Mouse (Mus musculus) myocyte (in vitro differentiated cells): ENCODE data around the gene Glt28d2. TPM values are rescaled to one million over a fixed set of nuclear protein-coding genes. Genes with fewer than 3 reads are reported as not detected.
A peak's percentile ranks its signal among the peaks of the same experiment; 100 is the strongest.

ENCODE experiments used
- H3K27me3 ChIP-seq: one replicate; pipeline ENCODE4 v1.6.1; 2011; ENCODE audit not compliant: control insufficient read depth, insufficient read depth, insufficient read length
- H3K36me3 ChIP-seq: one replicate; pipeline ENCODE4 v1.6.1; 2011; ENCODE audit not compliant: control insufficient read depth, insufficient read depth
- H3K4me2 ChIP-seq: one replicate; pipeline ENCODE4 v1.6.1; 2011; ENCODE audit warnings: low read depth, control low read depth
- H3K4me3 ChIP-seq: one replicate; pipeline ENCODE4 v1.5.1; 2011; ENCODE audit warnings: mild to moderate bottlenecking, control low read depth, moderate library complexity
- H3K79me2 ChIP-seq: one replicate; pipeline ENCODE4 v1.6.1; 2011; ENCODE audit not compliant: control insufficient read depth, insufficient read depth
- H3ac ChIP-seq: one replicate; pipeline ENCODE4 v1.6.1; 2011; ENCODE audit not compliant: control insufficient read depth, insufficient read length
- CEBPB ChIP-seq: IDR thresholded peaks from 2 replicates; pipeline ENCODE4 v1.6.1; 2011; ENCODE audit warnings: mild to moderate bottlenecking, moderate library complexity; ENCODE audit not compliant: poor library complexity, insufficient read depth, severe bottlenecking
- E2F4 ChIP-seq: IDR thresholded peaks from one replicate; pipeline ENCODE4 v1.6.1; 2011; ENCODE audit warnings: mild to moderate bottlenecking, control low read depth, moderate library complexity; ENCODE audit not compliant: insufficient read depth
- MAX ChIP-seq: IDR thresholded peaks from one replicate; pipeline ENCODE4 v1.6.1; 2011; ENCODE audit warnings: low read depth, mild to moderate bottlenecking, control low read depth
- MYOD1 ChIP-seq, 3 experiments: IDR thresholded peaks; one replicate each; pipeline ENCODE4 v1.6.1; 2011; ENCODE audit warnings: control low read depth in 2 of 3, low read depth in 2 of 3, mild to moderate bottlenecking in 2 of 3, moderate library complexity in 1 of 3; ENCODE audit not compliant: insufficient read length in 2 of 3, control insufficient read depth in 1 of 3
- MYOG ChIP-seq, 3 experiments: IDR thresholded peaks; one replicate each; pipeline ENCODE4 v1.6.1; 2011; ENCODE audit warnings: control low read depth in 2 of 3, low read depth in 2 of 3, mild to moderate bottlenecking in 2 of 3; ENCODE audit not compliant: insufficient read length in 2 of 3, control insufficient read depth in 1 of 3, insufficient read depth in 1 of 3
- POLR2A ChIP-seq: IDR thresholded peaks from one replicate; pipeline ENCODE4 v1.6.1; 2011; ENCODE audit warnings: low read depth, mild to moderate bottlenecking, control low read depth, moderate library complexity; ENCODE audit not compliant: insufficient read length
- POLR2AphosphoS2 ChIP-seq: IDR thresholded peaks from one replicate; pipeline ENCODE4 v1.6.1; 2011; ENCODE audit warnings: low read depth, control low read depth; ENCODE audit not compliant: insufficient read length
- REST ChIP-seq: IDR thresholded peaks from one replicate; pipeline ENCODE4 v1.6.1; 2011; ENCODE audit warnings: mild to moderate bottlenecking, control low read depth, moderate library complexity; ENCODE audit not compliant: insufficient read depth, insufficient read length
- SRF ChIP-seq: IDR thresholded peaks from one replicate; pipeline ENCODE4 v1.6.1; 2011; ENCODE audit warnings: low read depth; ENCODE audit not compliant: control insufficient read depth, insufficient read length
- TCF12 ChIP-seq: IDR thresholded peaks from one replicate; pipeline ENCODE4 v1.6.1; 2011; ENCODE audit warnings: mild to moderate bottlenecking, control low read depth; ENCODE audit not compliant: poor library complexity, insufficient read depth, severe bottlenecking
- TCF3 ChIP-seq: IDR thresholded peaks from one replicate; pipeline ENCODE4 v1.6.1; 2011; ENCODE audit warnings: low read depth, control low read depth; ENCODE audit not compliant: insufficient read length
- USF1 ChIP-seq: IDR thresholded peaks from one replicate; pipeline ENCODE4 v1.6.1; 2011; ENCODE audit warnings: low read depth, mild to moderate bottlenecking, control low read depth, moderate library complexity
- polyA plus RNA-seq: library from polyadenylated mRNA; unstranded; fragments of >200 nt; fragmentation: generic; extraction: Trizol; gene quantifications from one replicate; pipeline ENCODE4 v1.2.1, GENCODE M21; 2012; ENCODE audit warnings: missing spikeins

The Glt28d2 gene
- polyA plus RNA-seq, 1 experiment = 1.4 TPM

DNA sequence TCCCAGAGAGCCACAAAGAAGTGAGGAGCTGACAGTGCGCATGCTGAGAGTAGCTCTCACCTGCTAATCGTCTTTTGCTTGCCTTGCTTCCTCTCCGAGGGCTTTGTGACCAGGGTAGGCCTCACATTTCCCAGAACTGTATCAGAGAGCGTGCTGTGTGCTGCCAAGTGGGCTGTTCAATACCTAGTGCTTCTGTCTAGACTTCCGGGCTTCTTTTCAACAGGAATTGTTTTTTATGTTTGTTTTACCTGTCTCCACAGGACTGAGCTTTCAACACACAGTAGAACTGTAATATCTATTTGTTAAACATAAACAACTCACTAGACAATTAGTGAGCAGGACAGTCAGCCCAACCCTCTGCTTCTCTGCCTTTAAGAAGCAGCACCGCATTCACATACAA is 42.0 kb downstream of the Glt28d2 start:
- no peak for TF ChIP-seq MAX
- no peak for TF ChIP-seq USF1
- no peak for TF ChIP-seq REST
- no peak for TF ChIP-seq SRF
- no peak for TF ChIP-seq TCF12
- TF ChIP-seq POLR2A = no peak
- no peak for TF ChIP-seq E2F4
- no peak for TF ChIP-seq TCF3
- TF ChIP-seq MYOD1 (IDR thresholded peaks at IDR 0.05; ENCODE audit: control insufficient read depth in 1 of 3, insufficient read length in 2 of 3, low read depth in 2 of 3) = no peak
- TF ChIP-seq MYOG (IDR thresholded peaks at IDR 0.05; ENCODE audit: control insufficient read depth in 1 of 3, insufficient read depth in 1 of 3, insufficient read length in 2 of 3, low read depth in 2 of 3) = no peak
- TF ChIP-seq CEBPB = no peak
- no peak for TF ChIP-seq POLR2AphosphoS2
- Histone ChIP-seq H3ac (no peak overlapping the region), H3K4me3 (no peak overlapping the region), H3K4me2 (no peak overlapping the region), H3K79me2 (no peaks in the 10 kb centered on the region), H3K27me3 (no peaks in the 10 kb centered on the region), H3K36me3 (no peaks in the 10 kb centered on the region)

DNA sequence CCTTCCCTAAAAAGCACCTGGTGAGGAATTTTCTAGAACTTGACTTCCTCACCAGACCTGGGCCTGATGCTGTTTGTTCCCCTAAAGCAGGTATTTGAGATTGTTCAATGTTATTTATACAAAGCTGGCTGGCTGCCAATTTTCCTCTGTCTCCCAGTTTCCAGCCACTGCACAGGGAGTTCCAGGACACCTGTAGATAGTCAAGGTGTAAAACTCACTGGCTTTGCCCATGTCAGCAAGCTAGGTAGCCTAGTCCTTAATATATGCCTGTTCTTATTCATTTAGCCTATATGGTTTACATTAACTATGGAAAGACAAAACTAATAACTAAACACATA is 44.5 kb downstream of the Glt28d2 start:
- H3ac ChIP-seq = no peak overlapping the region
- peaks cover 3% of the 10 kb centered on the region for H3K79me2 ChIP-seq
- no peak for TF ChIP-seq POLR2A
- H3K27me3 ChIP-seq = no peaks in the 10 kb centered on the region
- no peaks in the 10 kb centered on the region for H3K36me3 ChIP-seq
- H3K4me3 ChIP-seq = no peak overlapping the region
- no peak overlapping the region for H3K4me2 ChIP-seq

DNA sequence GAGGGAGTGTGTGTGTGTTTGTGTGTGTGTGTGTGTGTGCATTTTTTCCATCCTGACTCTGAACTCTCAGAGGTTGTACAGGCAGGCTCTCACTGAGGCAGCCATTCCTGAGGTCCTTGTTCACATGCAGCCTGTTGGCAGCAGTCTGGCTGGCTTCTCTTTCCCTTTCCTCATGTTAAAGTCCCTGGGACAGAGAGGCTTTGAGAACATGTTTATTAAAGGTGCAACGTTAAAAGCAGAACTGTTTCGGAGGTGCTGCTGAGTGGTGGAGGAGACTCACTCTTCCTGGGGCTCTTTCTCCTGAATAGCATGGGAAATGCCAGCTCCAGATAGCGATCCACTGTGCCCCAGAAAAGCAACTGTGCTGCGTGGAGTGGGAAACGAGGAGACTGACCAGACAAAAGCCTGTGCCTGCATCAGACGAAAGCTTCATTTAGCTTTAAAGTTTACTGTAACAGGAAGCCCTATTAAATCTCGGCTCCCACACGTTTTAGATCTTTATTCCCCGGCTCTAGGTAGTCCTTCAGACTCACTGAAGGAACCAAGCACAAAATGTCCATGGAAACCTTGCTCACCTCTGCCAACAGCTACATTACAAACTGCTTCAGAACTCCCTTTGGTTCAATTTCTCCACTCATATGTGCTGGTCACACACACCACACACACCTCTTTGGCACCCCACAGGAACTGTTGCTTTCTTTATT is 45.0 kb downstream of the Glt28d2 start:
- H3K79me2 ChIP-seq = peaks cover 3% of the 10 kb centered on the region
- no peaks in the 10 kb centered on the region for H3K36me3 ChIP-seq
- H3K4me2 ChIP-seq = peak overlapping the region; percentile 1
- no peak overlapping the region for H3ac ChIP-seq
- TF ChIP-seq E2F4 (no peak), POLR2AphosphoS2 (no peak), MYOD1 (IDR thresholded peaks at IDR 0.05; ENCODE audit: control insufficient read depth in 1 of 3, insufficient read length in 2 of 3, low read depth in 2 of 3) (no peak), TCF12 (no peak), CEBPB (no peak)
- H3K27me3 ChIP-seq = no peaks in the 10 kb centered on the region
- no peak overlapping the region for H3K4me3 ChIP-seq

DNA sequence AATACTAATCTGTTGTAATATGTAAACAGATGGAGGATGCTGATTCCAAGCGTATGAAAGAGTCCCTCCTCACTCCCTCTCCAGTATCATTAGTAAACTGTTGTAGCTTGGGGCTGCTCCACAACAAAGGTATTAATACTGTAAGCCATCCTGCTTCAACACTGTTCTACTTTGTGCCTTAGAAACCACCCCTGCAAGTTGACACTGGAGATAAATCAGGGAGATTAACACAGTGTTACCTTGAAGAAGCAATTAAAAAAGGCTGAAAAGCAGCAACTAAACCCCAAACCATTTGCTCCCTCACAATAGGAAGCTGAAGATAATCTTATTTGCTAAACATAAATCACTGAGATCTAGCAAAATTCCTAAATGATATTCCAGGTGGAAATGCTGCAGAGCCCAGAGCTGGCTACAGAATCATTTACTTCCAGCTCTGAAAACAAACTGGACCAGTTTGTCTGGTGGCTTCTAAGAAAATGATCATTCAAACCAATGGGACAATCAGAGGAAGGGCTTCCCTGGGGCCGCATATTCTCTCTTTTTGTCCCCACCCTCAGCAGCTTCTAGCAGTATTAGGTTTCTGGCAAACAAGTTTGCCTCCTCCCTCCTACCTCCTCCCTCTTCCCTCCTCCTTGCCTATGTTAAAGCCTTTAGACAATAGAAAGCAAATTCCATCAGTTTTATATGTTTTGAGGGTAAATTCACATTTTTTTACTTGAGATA is 45.7 kb downstream of the Glt28d2 start:
- Histone ChIP-seq H3K36me3 (no peaks in the 10 kb centered on the region), H3K4me3 (no peak overlapping the region), H3K27me3 (no peaks in the 10 kb centered on the region), H3K79me2 (peaks cover 3% of the 10 kb centered on the region), H3ac (no peak overlapping the region), H3K4me2 (no peak overlapping the region)
- TF ChIP-seq USF1 (no peak), MAX (no peak), TCF12 (no peak), SRF (no peak), MYOD1 (IDR thresholded peaks at IDR 0.05; ENCODE audit: control insufficient read depth in 1 of 3, insufficient read length in 2 of 3, low read depth in 2 of 3) (no peak), REST (no peak), MYOG (IDR thresholded peaks at IDR 0.05; ENCODE audit: control insufficient read depth in 1 of 3, insufficient read depth in 1 of 3, insufficient read length in 2 of 3, low read depth in 2 of 3) (no peak), E2F4 (no peak), POLR2AphosphoS2 (no peak), TCF3 (no peak), POLR2A (no peak), CEBPB (no peak)

DNA sequence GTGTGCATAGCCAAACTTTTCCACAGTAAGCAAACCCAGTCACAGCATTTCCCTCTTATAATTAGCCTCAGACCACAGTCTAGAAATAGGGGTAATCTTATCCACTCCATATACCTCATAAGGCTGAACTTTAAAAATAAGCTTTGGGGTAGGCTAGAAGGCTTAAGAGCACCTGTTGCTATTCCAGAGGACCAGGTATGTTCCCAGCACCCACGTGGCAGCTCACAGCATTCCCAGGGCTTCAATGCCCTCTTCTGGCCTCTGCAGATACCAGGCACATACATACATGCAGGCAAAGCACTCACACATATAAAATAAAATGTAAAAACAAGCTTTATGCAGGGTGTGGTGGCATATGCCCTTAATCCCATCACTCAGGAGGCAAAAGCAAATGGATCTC is 53.7 kb downstream of the Glt28d2 start:
- Histone ChIP-seq H3K4me3 (no peak overlapping the region), H3K79me2 (peaks cover 11% of the 10 kb centered on the region), H3K4me2 (no peak overlapping the region), H3K27me3 (no peaks in the 10 kb centered on the region), H3K36me3 (no peaks in the 10 kb centered on the region), H3ac (no peak overlapping the region)
- peak; percentile 46 for TF ChIP-seq USF1
- no peak for TF ChIP-seq POLR2AphosphoS2
- peak in 2 of 3 experiments; percentile 8 to 83 for TF ChIP-seq MYOD1 (IDR thresholded peaks at IDR 0.05; ENCODE audit: control insufficient read depth in 1 of 3, insufficient read length in 2 of 3, low read depth in 2 of 3)
- peak in 2 of 3 experiments; percentile 60 to 71 for TF ChIP-seq MYOG (IDR thresholded peaks at IDR 0.05; ENCODE audit: control insufficient read depth in 1 of 3, insufficient read depth in 1 of 3, insufficient read length in 2 of 3, low read depth in 2 of 3)
